Mouse (Mus musculus): ENCODE measurements around the gene Gal3st3. TPM values are rescaled to one million over a fixed set of nuclear protein-coding genes. Genes with fewer than 3 reads are reported as not detected.
A peak's percentile ranks its signal among the peaks of the same experiment; 100 is the strongest.

Gal3st3 gene
- polyA plus RNA-seq (2012; rRNA removed): 0.03 and 0.08 TPM in 2 replicates
- 0.04 TPM in 1 of 2 replicates, not detected in the other for polyA plus RNA-seq (2014; fragmentation: Nextera tagmentation; extraction: Ambion mirVana)

DNA sequence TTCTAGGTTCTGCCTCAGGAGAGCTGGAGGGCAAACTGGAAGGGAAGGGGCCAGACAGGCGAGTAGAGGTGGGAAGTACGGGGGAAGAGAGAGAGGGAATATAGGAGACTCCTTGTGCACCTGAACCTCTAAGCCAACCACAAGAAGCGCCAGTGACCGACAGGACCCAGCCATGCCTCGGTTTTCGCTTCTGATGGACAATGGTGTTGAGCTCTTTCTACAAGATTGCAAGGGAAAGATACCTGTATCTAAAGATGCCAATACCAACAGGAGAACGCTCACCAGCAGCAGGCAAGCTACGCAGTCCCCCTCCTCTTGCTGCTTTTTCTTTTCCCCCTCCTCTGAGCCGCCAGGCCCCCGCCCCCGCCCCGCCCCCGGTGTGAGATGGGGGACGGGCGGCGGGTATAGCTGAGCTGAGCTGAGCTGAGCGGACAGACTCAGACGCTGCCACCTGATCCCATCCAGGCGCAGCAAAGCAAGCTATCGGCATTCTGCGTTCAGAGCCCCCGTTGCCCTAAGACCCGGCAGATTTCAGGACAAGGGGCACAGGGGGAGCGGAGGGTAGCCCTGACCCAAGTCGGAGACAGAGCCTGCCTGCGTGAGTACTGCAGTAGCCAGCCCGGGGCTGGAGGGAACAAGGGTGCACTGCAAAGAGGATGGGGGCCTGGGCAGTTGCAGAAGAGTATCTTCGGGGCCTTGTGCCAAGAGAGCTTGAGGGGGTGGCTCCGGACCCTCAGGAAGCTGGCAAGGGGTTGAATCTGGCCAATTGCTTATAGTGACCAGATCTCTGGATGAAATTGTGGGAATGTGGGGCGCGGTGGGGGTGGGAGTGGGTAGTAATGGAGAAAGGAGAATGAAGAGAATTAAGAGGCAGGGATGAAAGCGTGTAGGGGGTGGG is at the start of gene Gal3st3:
Gene Gal3st3, plus strand, starts transcription at position 429 of the 898 bp plus-strand sequence.
- Histone ChIP-seq H3K27me3 (ENCODE audit: control insufficient read depth, insufficient read depth, low read length) (peaks cover 9% of the 10 kb centered on the region; the same call in 1 of the 2 replicates), H3K9ac (replicated peaks) (no peak within 1 kb of the TSS), H3K27ac (no peak within 1 kb of the TSS), H3K4me2 (ENCODE audit: low read depth) (peak within 1 kb of the TSS; percentile 0; the same call in 1 of the 2 replicates), H3K9me3 (ENCODE audit: control insufficient read depth, low read length) (no peaks in the 10 kb centered on the region), H3K4me3 (ENCODE audit: insufficient read depth in 1 of 2, low read depth in 2 of 2, low read length in 2 of 2) (peak within 1 kb of the TSS in 1 of 2 experiments; percentile 24; a peak in 1 of 4 replicates), H3K36me3 (replicated peaks; ENCODE audit: control insufficient read depth, insufficient read depth, low read depth) (peaks cover 8% of the 10 kb centered on the region), H3K4me1 (replicated peaks; ENCODE audit: control insufficient read depth in 2 of 2, insufficient read depth in 2 of 2, low read length in 1 of 2) (peaks cover 17 to 18% of the 10 kb centered on the region in 2 experiments)
- TF ChIP-seq EP300 (IDR thresholded peaks at IDR 0.05; ENCODE audit: low read depth) (no peak), CTCF (IDR thresholded peaks at IDR 0.05; ENCODE audit: low read depth) (no peak)
- WGBS (ENCODE audit: insufficient replicate concordance): 24% methylated on average over 31 of the region's 32 CpGs
- DNase-seq (ENCODE audit: low read depth in 3 of 3, low spot score in 3 of 3) (no peak), ATAC-seq (ENCODE audit: insufficient read depth) (no peak)

DNA sequence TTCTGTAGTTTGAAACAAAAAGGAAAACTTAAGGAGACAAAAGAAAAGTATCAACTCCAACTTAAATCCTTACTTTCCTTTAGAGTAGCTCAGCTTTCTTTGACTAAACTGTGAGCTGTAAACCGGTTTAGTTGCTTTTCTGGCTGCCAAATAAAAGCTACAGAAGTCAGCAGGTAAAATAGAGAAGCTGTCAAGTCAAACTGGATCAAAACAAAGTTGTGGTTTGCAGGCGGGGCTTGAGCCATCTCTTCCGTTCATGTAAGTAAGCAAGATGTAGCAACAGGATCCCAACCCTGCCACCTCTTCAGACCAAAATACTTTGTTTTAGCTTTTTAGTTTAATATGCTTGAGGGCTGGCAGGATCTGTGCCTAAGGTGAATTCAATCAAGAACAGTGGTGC is 41.0 kb upstream of the Gal3st3 start:
- Histone ChIP-seq H3K9ac (replicated peaks) (no peak overlapping the region), H3K27me3 (ENCODE audit: control insufficient read depth, insufficient read depth, low read length) (no peaks in the 10 kb centered on the region), H3K4me2 (ENCODE audit: low read depth) (no peak overlapping the region), H3K27ac (no peak overlapping the region), H3K36me3 (replicated peaks; ENCODE audit: control insufficient read depth, insufficient read depth, low read depth) (no peaks in the 10 kb centered on the region), H3K4me1 (replicated peaks; ENCODE audit: control insufficient read depth in 2 of 2, insufficient read depth in 2 of 2, low read length in 1 of 2) (peaks cover 2 to 3% of the 10 kb centered on the region in 2 experiments; a peak in 2 of 4 replicates), H3K9me3 (ENCODE audit: control insufficient read depth, low read length) (no peaks in the 10 kb centered on the region), H3K4me3 (ENCODE audit: insufficient read depth in 1 of 2, low read depth in 2 of 2, low read length in 2 of 2) (no peak overlapping the region)
- DNase-seq (ENCODE audit: low read depth in 3 of 3, low spot score in 3 of 3) (no peak), ATAC-seq (ENCODE audit: insufficient read depth) (no peak)
- 14% methylated on average over 3 of the region's 3 CpGs for WGBS (ENCODE audit: insufficient replicate concordance)
- TF ChIP-seq EP300 (IDR thresholded peaks at IDR 0.05; ENCODE audit: low read depth): no peak
- TF ChIP-seq CTCF (IDR thresholded peaks at IDR 0.05; ENCODE audit: low read depth): no peak

DNA sequence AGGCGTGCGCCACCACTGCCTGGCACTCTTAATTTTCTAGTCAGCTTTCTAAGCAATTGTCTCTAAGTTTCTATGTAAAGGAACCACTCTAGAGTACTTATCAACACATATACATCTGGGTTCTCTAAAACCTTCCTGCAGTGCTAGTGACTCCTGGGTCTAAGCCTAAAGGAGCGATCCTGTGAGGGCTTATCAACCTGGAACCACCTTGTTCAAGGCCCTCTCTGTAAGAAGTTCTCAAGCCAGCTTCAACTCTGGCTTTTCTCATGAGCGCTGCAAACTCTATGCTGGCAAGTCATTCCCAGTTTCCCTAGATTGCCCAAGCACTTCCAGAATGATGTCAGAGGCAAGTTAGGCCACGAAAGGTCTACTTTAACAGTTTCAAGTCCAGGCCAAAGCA is 31.1 kb upstream of the Gal3st3 start:
- WGBS (ENCODE audit: insufficient replicate concordance): 46% methylated on average over 5 of the region's 5 CpGs
- H3K27me3 ChIP-seq (ENCODE audit: control insufficient read depth, insufficient read depth, low read length): no peaks in the 10 kb centered on the region
- ATAC-seq (ENCODE audit: insufficient read depth) (peak; percentile 79), DNase-seq (ENCODE audit: low read depth in 3 of 3, low spot score in 3 of 3) (peak; percentile 71 to 77 (median 77))
- no peaks in the 10 kb centered on the region for H3K36me3 ChIP-seq (replicated peaks; ENCODE audit: control insufficient read depth, insufficient read depth, low read depth)
- H3K4me1 ChIP-seq (replicated peaks; ENCODE audit: control insufficient read depth in 2 of 2, insufficient read depth in 2 of 2, low read length in 1 of 2): peaks cover 42 to 51% of the 10 kb centered on the region in 2 experiments
- peak overlapping the region; percentile 47 for H3K4me2 ChIP-seq (ENCODE audit: low read depth)
- no peaks in the 10 kb centered on the region for H3K9me3 ChIP-seq (ENCODE audit: control insufficient read depth, low read length)
- TF ChIP-seq CTCF (IDR thresholded peaks at IDR 0.05; ENCODE audit: low read depth): no peak
- TF ChIP-seq EP300 (IDR thresholded peaks at IDR 0.05; ENCODE audit: low read depth): peak; percentile 69
- peak overlapping the region; percentile 19; the same call in 1 of the 2 replicates for H3K9ac ChIP-seq (replicated peaks)
- H3K27ac ChIP-seq: peak overlapping the region; percentile 70
- H3K4me3 ChIP-seq (ENCODE audit: insufficient read depth in 1 of 2, low read depth in 2 of 2, low read length in 2 of 2): no peak overlapping the region

DNA sequence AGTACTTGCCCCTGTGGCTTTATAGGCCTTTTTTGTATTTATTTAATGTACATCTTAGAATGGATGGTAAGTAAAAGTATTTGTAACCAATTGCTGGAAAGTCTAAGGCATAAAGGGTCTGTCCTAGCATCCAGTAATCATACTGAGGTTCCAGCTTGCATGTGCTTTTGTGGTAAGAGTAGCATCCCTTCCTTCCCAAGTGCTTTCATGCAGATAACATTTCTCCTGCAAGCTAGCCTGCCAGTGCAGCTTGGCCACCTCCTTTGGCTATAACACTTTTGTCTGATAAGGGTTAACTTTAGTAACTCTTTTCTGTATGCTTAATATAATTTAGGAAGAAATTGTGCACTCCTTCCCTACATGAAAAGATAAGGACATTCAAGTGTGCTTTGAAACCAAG is 30.1 kb upstream of the Gal3st3 start:
- Histone ChIP-seq H3K27ac (peak overlapping the region; percentile 70), H3K9ac (replicated peaks) (no peak overlapping the region; the same call in 1 of the 2 replicates), H3K4me1 (replicated peaks; ENCODE audit: control insufficient read depth in 2 of 2, insufficient read depth in 2 of 2, low read length in 1 of 2) (peaks cover 43 to 53% of the 10 kb centered on the region in 2 experiments), H3K9me3 (ENCODE audit: control insufficient read depth, low read length) (no peaks in the 10 kb centered on the region), H3K4me2 (ENCODE audit: low read depth) (peak overlapping the region; percentile 47), H3K4me3 (ENCODE audit: insufficient read depth in 1 of 2, low read depth in 2 of 2, low read length in 2 of 2) (no peak overlapping the region), H3K36me3 (replicated peaks; ENCODE audit: control insufficient read depth, insufficient read depth, low read depth) (no peaks in the 10 kb centered on the region), H3K27me3 (ENCODE audit: control insufficient read depth, insufficient read depth, low read length) (no peaks in the 10 kb centered on the region)
- DNase-seq (ENCODE audit: low read depth in 3 of 3, low spot score in 3 of 3): peak in 2 of 3 experiments; percentile 42 to 54
- no peak; the same call in 1 of the 2 replicates for ATAC-seq (ENCODE audit: insufficient read depth)
- TF ChIP-seq EP300 (IDR thresholded peaks at IDR 0.05; ENCODE audit: low read depth) (peak; percentile 56; the same call in 1 of the 2 replicates), CTCF (IDR thresholded peaks at IDR 0.05; ENCODE audit: low read depth) (no peak)

DNA sequence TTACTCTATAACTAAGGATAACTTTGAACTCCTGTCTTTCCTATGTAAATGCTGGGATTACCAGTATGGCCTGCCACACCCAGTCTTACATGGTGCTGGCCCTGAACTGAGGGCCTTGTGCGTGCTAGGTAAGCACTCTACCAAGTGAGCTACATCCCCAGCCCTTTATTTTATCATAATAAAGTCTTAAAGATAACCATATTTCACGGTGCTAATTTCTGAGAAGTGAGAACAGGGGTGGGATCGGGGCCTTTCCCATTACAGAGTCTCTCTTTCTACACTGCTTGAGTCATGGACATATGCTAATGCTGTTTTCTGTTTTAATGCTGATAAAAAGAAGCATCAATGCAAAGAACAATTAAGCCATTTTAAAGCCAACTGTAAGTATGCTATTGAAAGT is 29.3 kb upstream of the Gal3st3 start:
- peak; percentile 38 to 72 (median 46) for DNase-seq (ENCODE audit: low read depth in 3 of 3, low spot score in 3 of 3)
- peak; percentile 47 for ATAC-seq (ENCODE audit: insufficient read depth)
- TF ChIP-seq CTCF (IDR thresholded peaks at IDR 0.05; ENCODE audit: low read depth): no peak
- TF ChIP-seq EP300 (IDR thresholded peaks at IDR 0.05; ENCODE audit: low read depth): 0 out of 2 replicates have a peak, but pooled peaks have one; percentile 10
- 15% methylated on average over 3 of the region's 3 CpGs for WGBS (ENCODE audit: insufficient replicate concordance)
- Histone ChIP-seq H3K27me3 (ENCODE audit: control insufficient read depth, insufficient read depth, low read length) (no peaks in the 10 kb centered on the region), H3K9ac (replicated peaks) (peak overlapping the region; percentile 38), H3K4me3 (ENCODE audit: insufficient read depth in 1 of 2, low read depth in 2 of 2, low read length in 2 of 2) (no peak overlapping the region; a peak in 1 of 4 replicates), H3K36me3 (replicated peaks; ENCODE audit: control insufficient read depth, insufficient read depth, low read depth) (no peaks in the 10 kb centered on the region), H3K9me3 (ENCODE audit: control insufficient read depth, low read length) (no peaks in the 10 kb centered on the region), H3K27ac (peak overlapping the region; percentile 88), H3K4me2 (ENCODE audit: low read depth) (peak overlapping the region; percentile 52), H3K4me1 (replicated peaks; ENCODE audit: control insufficient read depth in 2 of 2, insufficient read depth in 2 of 2, low read length in 1 of 2) (peaks cover 43 to 59% of the 10 kb centered on the region in 2 experiments)

Data from liver, embryonic 14.5 days (tissue).